Mouse (Mus musculus): Measurements from ENCODE around the gene Fkbpl.

Fkbpl gene

GRCm38 (mm10) chr17:34664472-34664871 lies 19.9 kb downstream of the Fkbpl start:
- no peak for DNase-seq (ENCODE audit: low spot score in 2 of 2)

GRCm38 (mm10) chr17:34670235-34670634 lies 25.7 kb downstream of the Fkbpl start, which contains the start of gene Tnxb:
Gene Tnxb, plus strand, starts transcription at chr17:34670535.
- DNase-seq (ENCODE audit: low spot score in 2 of 2) = no peak

- no peak for DNase-seq (ENCODE audit: low spot score in 2 of 2)
Measured at GRCm38 (mm10) chr17:34671151-34672066, 26.8 kb downstream of the Fkbpl start.

GRCm38 (mm10) chr17:34672246-34672792 lies 27.8 kb downstream of the Fkbpl start:
- DNase-seq (ENCODE audit: low spot score in 2 of 2) = no peak

GRCm38 (mm10) chr17:34673139-34673538 lies 28.6 kb downstream of the Fkbpl start:
- no peak for DNase-seq (ENCODE audit: low spot score in 2 of 2)

- DNase-seq (ENCODE audit: low spot score in 2 of 2) = no peak
Measured at GRCm38 (mm10) chr17:34674524-34675204, 30.1 kb downstream of the Fkbpl start.

- no peak for DNase-seq (ENCODE audit: low spot score in 2 of 2)
Measured at GRCm38 (mm10) chr17:34675205-34676092, 30.9 kb downstream of the Fkbpl start.

GRCm38 (mm10) chr17:34676093-34676460 lies 31.5 kb downstream of the Fkbpl start:
- DNase-seq (ENCODE audit: low spot score in 2 of 2) = no peak

GRCm38 (mm10) chr17:34676671-34677070 lies 32.1 kb downstream of the Fkbpl start:
- DNase-seq (ENCODE audit: low spot score in 2 of 2) = no peak

- DNase-seq (ENCODE audit: low spot score in 2 of 2) = no peak
Measured at GRCm38 (mm10) chr17:34680191-34680590, 35.6 kb downstream of the Fkbpl start.

GRCm38 (mm10) chr17:34680621-34681020 lies 36.1 kb downstream of the Fkbpl start:
- DNase-seq (ENCODE audit: low spot score in 2 of 2) = no peak

- DNase-seq (ENCODE audit: low spot score in 2 of 2) = no peak
Measured at GRCm38 (mm10) chr17:34681132-34681571, 36.6 kb downstream of the Fkbpl start.

- DNase-seq (ENCODE audit: low spot score in 2 of 2) = no peak
Measured at GRCm38 (mm10) chr17:34681881-34682536, 37.4 kb downstream of the Fkbpl start.

- no peak for DNase-seq (ENCODE audit: low spot score in 2 of 2)
Measured at GRCm38 (mm10) chr17:34683179-34683578, 38.6 kb downstream of the Fkbpl start.

GRCm38 (mm10) chr17:34683686-34684220 lies 39.2 kb downstream of the Fkbpl start:
- DNase-seq (ENCODE audit: low spot score in 2 of 2) = no peak

- no peak for DNase-seq (ENCODE audit: low spot score in 2 of 2)
Measured at GRCm38 (mm10) chr17:34684253-34684893, 39.8 kb downstream of the Fkbpl start.

- DNase-seq (ENCODE audit: low spot score in 2 of 2) = no peak
Measured at GRCm38 (mm10) chr17:34685120-34686110, 40.9 kb downstream of the Fkbpl start.

- DNase-seq (ENCODE audit: low spot score in 2 of 2) = no peak
Measured at GRCm38 (mm10) chr17:34688889-34689288, 44.3 kb downstream of the Fkbpl start.

GRCm38 (mm10) chr17:34690458-34690857 lies 45.9 kb downstream of the Fkbpl start:
- DNase-seq (ENCODE audit: low spot score in 2 of 2) = no peak
